Mouse (Mus musculus): ENCODE measurements at regions not wholly inside any gene's neighbourhood (a gene's known extent, or its start where the extent isn't known, plus 50 kb on each side); places are given as distances from the start of the nearest gene placed in this dataset.
A peak's percentile ranks its signal among the peaks of the same experiment; 100 is the strongest.

DNA sequence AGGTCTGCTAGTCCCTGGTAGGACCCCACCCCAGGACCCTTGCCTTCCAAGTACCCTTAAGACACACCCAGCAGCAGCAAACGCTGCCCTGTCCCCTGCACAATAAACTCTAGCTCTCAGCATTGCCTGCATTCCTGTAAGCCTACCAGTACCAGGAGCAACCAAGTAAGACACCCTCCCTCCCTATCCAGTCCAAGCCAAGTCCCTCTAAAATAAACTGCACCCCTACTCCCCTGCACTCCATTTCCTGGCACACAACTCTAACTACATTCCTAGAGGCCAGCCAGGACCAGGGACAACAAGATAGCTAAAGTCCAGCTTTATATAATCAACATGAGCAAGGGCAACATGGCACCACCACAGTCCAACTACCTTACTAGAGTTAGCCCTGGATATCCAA lies 103.5 kb downstream of the Ids start:
- no peaks in the 10 kb centered on the region for H3K27me3 ChIP-seq (replicated peaks)
- no peaks in the 10 kb centered on the region for H3K4me1 ChIP-seq
- H3K36me3 ChIP-seq = no peaks in the 10 kb centered on the region
- no peak overlapping the region for H3K9ac ChIP-seq (replicated peaks)
- no peak overlapping the region for H3K4me2 ChIP-seq
- 58% methylated on average over 1 of the region's 1 CpGs for WGBS
- no peaks in the 10 kb centered on the region for H3K9me3 ChIP-seq (replicated peaks)
- ATAC-seq (ENCODE audit: low FRiP score) = no peak
- no peak overlapping the region for H3K4me3 ChIP-seq (replicated peaks)
- no peak overlapping the region for H3K27ac ChIP-seq (replicated peaks)

DNA sequence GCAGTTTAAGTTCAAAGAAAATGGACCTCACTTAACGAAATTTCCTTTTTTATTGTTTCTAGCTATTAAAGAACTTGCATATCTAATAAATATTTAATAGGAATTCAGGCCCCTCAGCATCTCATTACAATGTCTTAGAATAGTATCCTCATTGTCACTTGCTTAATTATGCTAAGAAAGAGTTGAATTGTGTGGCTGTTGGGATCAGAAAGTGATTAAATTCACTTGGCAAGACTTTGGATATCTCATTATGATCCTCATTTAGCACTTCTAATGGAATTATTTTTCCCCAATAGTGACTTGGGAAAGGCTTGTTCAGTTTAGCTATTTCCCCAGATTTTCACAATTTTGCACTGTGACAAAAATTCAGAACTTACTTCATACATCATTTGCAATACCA lies 148.9 kb downstream of the Ids start:
- no peaks in the 10 kb centered on the region for H3K4me1 ChIP-seq
- no peaks in the 10 kb centered on the region for H3K36me3 ChIP-seq
- no peaks in the 10 kb centered on the region for H3K27me3 ChIP-seq (replicated peaks)
- H3K4me2 ChIP-seq = no peak overlapping the region
- H3K4me3 ChIP-seq (replicated peaks) = no peak overlapping the region
- ATAC-seq (ENCODE audit: low FRiP score) = no peak
- no peak overlapping the region for H3K27ac ChIP-seq (replicated peaks)
- WGBS = 72% methylated on average over 1 of the region's 1 CpGs
- H3K9ac ChIP-seq (replicated peaks) = no peak overlapping the region
- H3K9me3 ChIP-seq (replicated peaks) = no peaks in the 10 kb centered on the region

DNA sequence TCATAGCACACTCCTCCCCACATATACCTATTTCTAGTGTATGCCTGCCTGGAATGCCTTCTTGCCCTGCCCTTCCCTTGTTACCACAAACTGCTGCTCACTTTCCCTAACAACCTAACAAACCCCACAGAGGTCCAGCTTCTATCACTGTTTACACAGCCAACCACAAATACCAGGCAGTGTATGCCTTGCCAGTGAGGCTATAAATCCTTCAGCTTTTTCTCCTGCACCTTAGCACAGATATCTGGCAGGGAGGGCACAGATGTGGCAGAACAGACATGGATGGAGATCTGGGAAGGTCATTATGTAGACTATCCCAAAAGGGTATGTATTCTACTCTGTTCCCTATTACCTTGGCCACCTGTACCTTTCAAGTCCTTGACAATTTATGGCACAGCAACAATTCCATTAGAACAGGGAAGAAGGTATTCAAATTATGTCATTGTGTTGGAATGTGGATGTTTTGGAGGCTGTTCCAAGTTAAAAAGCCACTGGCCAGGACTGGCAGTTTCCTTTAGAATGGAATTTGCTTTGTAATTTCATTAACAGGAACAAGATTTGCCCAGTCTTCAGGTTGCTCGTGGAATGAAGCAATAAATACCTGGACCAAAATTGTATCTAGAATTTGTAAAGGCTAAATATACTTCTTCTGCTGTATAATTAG lies 180.3 kb downstream of the Ids start:
- Histone ChIP-seq H3K27ac (replicated peaks) (no peak overlapping the region), H3K4me2 (no peak overlapping the region), H3K4me1 (no peaks in the 10 kb centered on the region), H3K9me3 (replicated peaks) (no peaks in the 10 kb centered on the region), H3K9ac (replicated peaks) (no peak overlapping the region), H3K36me3 (no peaks in the 10 kb centered on the region), H3K4me3 (replicated peaks) (no peak overlapping the region), H3K27me3 (replicated peaks) (no peaks in the 10 kb centered on the region)
- no peak for ATAC-seq (ENCODE audit: low FRiP score)
- 63% methylated on average over 1 of the region's 1 CpGs for WGBS

- no peak for ATAC-seq (ENCODE audit: low FRiP score)
- Histone ChIP-seq H3K4me1 (no peaks in the 10 kb centered on the region), H3K9ac (replicated peaks) (no peak overlapping the region), H3K9me3 (replicated peaks) (no peaks in the 10 kb centered on the region), H3K27ac (replicated peaks) (no peak overlapping the region), H3K4me3 (replicated peaks) (no peak overlapping the region), H3K4me2 (no peak overlapping the region), H3K36me3 (no peaks in the 10 kb centered on the region), H3K27me3 (replicated peaks) (no peaks in the 10 kb centered on the region)
- 44% methylated on average over 2 of the region's 2 CpGs for WGBS
Measured at GRCm38 (mm10) chrX:70169737-70170136, 195.1 kb downstream of the Ids start.

DNA sequence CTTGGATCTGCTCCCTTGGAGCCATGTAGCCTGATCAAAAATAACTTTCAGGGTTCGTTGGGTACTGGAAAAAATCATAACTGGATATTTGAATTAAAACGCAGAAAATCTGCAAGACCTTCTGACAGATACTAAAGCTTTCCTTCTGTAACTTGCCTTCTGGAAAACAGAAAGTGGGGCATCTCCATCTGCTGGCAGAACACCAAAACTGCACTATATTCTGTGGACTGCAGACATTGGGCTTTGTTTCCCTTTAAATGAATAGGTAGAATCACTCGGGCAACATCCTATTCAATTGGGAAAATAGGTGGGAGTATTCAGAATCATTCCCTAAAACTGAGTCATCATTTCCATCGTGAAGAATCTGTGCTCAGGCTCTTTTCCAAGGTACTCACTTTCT lies 203.9 kb downstream of the Ids start:
- peak; percentile 65; the same call in 1 of the 2 replicates for ATAC-seq (ENCODE audit: low FRiP score)
- 20% methylated on average over 4 of the region's 4 CpGs for WGBS
- no peak overlapping the region for H3K4me2 ChIP-seq

More for the DNA sequence above, 203.9 kb downstream of the Ids start:
- Histone ChIP-seq H3K9ac (replicated peaks) (no peak overlapping the region), H3K36me3 (no peaks in the 10 kb centered on the region), H3K4me1 (no peaks in the 10 kb centered on the region), H3K4me3 (replicated peaks) (no peak overlapping the region), H3K27ac (replicated peaks) (no peak overlapping the region), H3K27me3 (replicated peaks) (no peaks in the 10 kb centered on the region), H3K9me3 (replicated peaks) (no peaks in the 10 kb centered on the region)
